Mouse (Mus musculus) gastrocnemius, postnatal 36 days (tissue): ENCODE results near the gene Fgr. TPM values are rescaled to one million over a fixed set of nuclear protein-coding genes. Genes with fewer than 3 reads are reported as not detected.

ENCODE experiments used
- DNase-seq, 2 experiments: peaks; one replicate each; pipeline ENCODE4 v3.0.0; 2022
- intact Hi-C: fragments of 180-260 bp; cut with DNase I; formaldehyde crosslinking; loops from one replicate; pipeline ENCODE4 v1.15.1; 2025
- total RNA-seq, 2 experiments: library from RNA; stranded (reverse); gene quantifications; 2 replicates each; pipeline ENCODE4 v1.2.3; 2021

Gene Fgr
- total RNA-seq, 2 experiments from 2014 or later: 0.10 TPM; not detected in 1

- DNase-seq: peak; percentile 68 to 75
- intact Hi-C loops: loop anchor here (2.0 to 5.0 kb wide), 2 partner anchors 43 to 184 kb away; no protein-coding TSS in a partner anchor
Observed at GRCm38 (mm10) chr4:133013266-133013891, 39.5 kb downstream of the Fgr start.

DNA sequence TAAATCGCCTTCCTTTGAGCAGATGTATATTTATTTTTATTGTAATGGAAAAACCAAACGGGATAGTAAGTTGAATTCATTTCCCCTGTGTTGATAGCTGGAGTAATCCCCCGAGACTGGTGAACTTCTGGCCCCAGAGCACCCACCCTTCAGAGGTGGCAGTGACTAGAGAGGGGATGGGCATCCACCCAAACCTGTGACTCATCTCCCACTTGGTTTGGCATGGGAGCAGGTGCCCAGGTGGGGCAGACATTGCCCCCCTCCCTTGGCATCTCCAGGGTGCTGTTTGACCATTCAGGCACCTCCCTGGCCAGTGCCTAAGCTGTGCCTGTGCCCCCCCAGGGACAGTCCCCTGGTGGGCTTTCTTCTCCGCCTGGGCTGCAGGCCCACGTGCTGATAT is 40.2 kb downstream of the Fgr start:
- intact Hi-C loops: loop anchor here (5.0 kb wide), 1 partner anchor 183 kb away; no protein-coding TSS in a partner anchor
- DNase-seq: no peak

DNA sequence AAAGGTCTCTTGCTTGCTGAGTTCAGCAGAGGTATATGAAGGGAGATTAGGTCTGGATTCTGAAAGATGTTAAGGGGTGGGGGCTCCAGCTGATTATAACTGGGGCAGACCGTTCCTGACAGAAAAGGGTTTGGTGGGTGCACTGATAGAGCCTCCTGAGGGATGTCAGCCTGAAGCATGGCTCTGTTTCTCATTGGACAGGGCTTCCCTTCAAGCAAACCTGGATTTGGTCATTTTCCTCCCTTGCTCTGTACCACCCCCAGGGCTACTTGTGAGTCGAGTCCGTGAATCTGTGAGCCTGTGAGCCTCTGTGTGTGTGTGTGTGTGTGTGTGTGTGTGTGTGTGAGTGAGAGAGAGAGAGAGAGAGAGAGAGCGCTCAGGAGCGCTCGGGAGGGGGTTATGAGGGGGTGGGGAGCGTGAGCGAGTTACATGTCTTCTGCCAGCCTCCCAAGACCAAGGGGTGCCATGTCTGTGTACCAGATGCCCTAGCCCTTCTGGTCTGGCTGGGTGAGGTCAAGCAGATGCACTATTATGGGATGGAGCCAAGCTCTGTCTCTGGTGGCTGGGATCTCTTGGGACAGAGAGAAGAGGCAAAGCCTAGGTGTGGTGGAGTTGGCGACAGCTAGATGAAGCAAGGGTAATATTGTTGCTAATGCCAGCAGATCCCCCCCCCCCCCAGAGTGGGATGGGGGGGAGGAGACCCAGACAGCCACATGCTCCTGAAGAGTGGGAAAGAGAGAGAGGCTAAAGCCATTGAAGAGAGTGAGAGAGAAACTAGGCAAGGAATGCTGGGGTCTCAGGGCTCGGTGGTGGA is 41.2 kb downstream of the Fgr start:
- DNase-seq: no peak
- intact Hi-C loops: loop anchor here (5.0 kb wide), 1 partner anchor 182 kb away; no protein-coding TSS in a partner anchor

DNA sequence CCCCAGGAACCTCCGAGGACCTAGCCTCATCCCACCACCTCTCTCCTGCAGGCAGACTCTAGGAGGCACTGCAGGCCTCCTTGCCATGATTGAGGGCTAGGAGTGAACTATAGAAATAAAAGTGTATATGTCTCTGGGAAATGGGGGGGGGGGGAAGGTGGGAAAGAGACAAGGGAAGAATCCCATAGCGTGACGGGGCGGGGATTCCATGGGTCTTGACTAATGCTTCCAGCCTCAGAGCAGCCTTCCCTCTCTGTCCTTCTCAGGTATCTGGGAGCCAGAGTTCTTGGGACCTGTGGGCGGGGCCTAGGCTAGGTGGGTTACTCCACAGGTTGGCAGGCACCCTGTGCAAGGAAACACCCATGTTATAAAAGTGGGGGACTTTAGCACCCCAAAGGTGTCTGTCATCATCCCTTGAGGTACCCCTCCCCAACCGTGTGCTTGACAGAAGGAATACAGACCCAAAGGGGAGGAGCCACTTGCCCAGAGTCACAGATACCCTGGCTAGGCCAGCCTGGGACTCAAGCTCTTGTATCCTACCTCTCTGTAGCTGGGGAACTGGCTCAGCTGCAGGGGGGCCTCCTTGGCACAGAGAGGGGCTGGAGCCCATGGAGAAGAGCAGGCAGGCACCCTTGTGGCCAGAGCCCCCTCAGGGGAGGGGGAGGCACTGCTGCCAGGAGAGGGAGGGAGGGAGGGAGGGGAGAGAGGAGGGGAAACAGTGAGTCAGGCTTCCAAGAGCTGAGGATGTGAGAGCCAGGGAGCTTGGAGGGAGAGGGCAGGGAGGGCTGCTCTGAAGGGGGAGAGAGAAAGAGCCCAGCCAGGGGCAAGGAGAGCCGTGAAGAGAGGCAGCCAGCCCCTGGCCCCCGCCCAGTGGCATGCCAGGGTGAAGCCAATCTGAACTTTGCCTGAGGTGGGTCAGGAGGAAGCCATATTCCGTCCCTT is 42.1 kb downstream of the Fgr start:
- DNase-seq: no peak
- intact Hi-C loops: loop anchor here (2.0 kb wide), 1 partner anchor 21 kb away; no protein-coding TSS in a partner anchor

DNA sequence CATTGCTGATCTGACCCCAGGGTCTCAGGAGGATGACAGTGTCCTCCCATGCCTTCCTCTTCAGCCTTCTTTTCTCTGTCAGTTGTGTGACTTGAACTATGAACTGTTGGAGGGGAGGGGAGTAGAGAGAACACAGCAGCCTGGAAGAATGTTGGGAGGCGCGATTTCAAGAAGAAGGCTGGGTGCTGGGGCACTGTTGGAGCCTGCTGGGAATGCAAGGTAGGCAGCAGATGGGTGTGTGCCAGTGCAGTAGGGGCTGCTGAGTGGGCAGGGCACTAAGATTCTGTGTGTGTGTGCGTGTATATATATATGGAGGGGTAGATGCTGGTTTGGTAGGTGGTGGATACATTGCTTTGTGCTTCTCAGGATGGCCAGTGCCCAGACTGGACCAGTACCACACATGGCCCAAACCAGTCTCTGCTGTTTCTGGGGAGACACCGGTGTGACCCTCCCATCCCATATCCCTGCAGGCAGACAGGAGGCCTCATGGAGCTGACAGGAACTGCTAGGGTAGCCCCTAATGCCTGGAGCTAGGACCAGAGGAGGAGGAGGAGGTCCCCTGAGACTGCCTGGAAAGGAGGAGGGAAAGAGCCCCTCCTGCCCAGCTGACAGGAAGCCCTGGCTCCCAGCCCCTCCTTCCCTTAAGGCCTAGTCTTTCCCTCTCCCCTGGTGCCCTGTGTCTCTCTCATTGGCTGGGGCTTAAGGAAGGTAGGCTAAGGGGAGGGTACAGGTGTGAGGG is 43.0 kb downstream of the Fgr start:
- intact Hi-C loops: loop anchor here (2.0 kb wide), 1 partner anchor 20 kb away; no protein-coding TSS in a partner anchor
- peak in 1 of 2 experiments; percentile 31 for DNase-seq

DNA sequence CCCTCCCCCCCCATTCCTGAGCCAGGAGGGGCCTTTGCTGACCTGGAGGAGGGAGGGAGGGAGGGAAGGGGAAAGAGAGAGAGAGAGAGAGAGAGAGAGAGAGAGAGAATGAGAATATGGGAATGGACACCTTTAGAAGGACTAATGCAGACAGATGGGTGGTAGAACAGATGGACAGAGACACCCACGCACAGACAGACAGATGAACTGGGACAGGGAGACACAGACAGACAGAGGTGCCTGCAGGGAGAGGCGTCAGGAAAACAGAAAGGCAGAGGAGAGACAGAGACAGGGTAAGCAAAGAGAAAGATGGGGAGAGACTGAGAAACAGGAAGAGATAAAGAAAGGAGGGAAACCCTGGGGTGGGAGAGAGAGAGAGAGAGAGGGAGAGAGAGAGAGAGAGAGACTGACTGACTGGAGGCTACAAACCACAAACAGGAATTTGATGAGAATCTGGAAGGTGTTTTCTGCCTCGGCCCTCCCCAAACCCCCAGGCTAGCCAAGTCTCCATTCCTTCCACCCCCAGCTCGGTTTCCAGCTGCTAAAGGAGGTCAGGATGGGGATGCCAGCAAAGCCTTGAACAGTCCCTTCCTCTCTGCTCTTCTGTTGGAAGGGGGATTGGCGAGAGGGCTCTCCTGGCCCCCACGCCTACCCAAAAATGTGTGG is 43.8 kb downstream of the Fgr start:
- DNase-seq: no peak
- intact Hi-C loops: loop anchor here (2.0 kb wide), 1 partner anchor 19 kb away; no protein-coding TSS in a partner anchor

DNA sequence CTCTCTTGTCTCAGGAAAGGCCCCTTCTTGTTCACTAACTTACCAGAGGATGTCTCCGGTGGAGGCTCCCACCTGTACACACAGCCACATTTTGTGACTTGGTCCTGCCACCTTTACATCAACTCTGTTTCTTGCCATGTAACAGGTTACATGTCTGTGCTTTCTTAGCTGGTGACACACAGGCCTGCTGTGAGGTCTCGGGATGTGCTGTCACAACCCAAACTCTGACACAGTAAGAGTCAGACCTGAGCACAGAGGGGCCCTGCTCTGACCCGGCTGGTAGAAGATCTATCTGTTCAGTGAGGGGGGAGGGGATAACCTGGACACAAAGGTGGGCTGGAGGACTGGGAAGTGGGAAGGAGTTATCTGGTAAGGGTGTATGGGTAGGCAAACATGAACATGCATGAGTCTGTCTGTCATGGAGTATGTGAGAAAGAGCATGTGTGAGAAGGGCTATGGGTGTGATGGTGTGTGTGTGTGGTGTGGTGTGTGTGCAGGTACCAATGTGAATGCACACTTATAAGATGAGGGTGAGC is 44.4 kb downstream of the Fgr start:
- DNase-seq: no peak
- intact Hi-C loops: no loop called here

- intact Hi-C loops: no loop called here
- DNase-seq: no peak
Observed at GRCm38 (mm10) chr4:133020721-133021120, 46.8 kb downstream of the Fgr start.

DNA sequence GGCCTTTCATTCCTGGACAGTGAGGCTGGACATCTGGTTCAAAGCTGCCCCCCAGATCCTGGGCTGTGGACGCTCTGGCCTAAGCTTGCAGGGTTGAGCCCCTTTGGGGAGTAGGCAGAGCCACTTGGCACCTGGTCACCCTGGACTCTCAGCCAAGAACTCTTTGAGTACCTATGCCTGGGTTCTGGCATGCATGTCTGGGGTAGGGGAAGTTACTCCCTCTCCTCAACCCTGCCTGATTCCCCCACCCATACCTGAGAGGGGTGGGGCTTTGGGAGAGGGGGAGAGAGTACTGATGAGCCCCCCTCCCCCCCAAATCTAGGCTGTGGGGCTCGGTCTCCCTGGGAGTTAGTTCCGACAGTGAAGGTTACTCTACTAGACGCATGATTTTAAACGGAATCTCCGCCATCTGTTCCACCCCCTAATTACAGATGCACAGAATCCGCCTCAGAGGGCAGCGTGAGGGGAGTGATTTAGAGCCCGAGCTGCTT is 47.3 kb downstream of the Fgr start:
- no peak for DNase-seq
- intact Hi-C loops: no loop called here

- intact Hi-C loops: no loop called here
- no peak for DNase-seq
Observed at GRCm38 (mm10) chr4:133022217-133022616, 48.3 kb downstream of the Fgr start.

DNA sequence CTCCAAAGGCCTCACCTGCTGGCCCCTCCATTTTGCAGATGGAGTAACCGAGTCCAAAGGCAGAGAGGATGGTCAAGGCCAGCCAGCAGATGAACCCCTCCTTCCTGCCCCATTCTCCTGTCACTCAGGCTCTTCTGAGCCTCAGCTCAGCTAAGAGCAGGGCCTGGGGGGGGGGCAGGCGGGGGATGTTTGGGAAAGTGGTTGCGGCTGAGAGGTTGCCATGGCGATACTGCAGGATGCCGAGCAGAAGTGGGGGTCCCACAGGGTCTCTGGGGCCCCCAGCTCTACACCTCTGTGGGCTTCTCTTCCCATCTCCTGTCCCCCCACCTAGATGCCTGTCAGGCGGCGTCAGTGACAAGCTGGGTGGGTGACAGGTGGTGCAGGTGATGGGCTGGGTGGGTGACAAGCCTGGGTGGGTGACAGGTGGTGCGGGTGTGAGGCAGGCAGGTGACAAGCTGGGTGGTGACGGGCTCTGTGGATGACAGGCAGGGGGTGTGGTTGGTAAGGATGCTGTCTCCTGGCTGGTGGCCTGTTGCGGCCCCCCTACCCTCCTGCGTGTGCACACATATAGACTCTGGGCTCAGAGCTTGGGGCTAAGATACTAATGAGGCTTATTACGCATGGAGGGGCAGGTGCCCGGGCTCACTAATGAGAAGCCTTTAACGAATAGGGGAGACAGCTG is 49.2 kb downstream of the Fgr start:
- intact Hi-C loops: no loop called here
- DNase-seq: no peak

DNA sequence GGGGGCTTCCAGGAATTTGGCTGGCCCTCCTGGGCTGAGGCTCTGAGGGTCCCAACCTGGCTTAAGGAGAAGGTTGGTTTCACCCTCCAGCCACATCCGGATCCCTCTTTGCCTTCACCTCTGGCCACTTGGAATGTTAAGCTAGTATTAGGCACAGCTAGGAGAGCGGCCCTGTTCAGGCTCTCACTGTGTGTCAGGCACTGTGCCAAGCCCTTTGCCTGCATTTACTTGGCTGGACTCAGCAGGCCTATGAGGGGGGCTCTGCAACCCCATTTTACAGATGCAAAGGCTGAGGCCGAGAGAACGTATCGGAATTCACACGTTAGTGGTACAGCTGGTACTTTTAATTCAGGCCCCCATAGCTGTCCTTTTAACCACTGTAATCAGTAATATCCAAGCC is 49.7 kb downstream of the Fgr start:
- no peak for DNase-seq
- intact Hi-C loops: no loop called here

- no peak for DNase-seq
- intact Hi-C loops: no loop called here
Observed at GRCm38 (mm10) chr4:133024404-133024803, 50.5 kb downstream of the Fgr start.

- DNase-seq: peak in 1 of 2 experiments; percentile 55
- intact Hi-C loops: no loop called here
Observed at GRCm38 (mm10) chr4:133024969-133025685, 51.2 kb downstream of the Fgr start.

DNA sequence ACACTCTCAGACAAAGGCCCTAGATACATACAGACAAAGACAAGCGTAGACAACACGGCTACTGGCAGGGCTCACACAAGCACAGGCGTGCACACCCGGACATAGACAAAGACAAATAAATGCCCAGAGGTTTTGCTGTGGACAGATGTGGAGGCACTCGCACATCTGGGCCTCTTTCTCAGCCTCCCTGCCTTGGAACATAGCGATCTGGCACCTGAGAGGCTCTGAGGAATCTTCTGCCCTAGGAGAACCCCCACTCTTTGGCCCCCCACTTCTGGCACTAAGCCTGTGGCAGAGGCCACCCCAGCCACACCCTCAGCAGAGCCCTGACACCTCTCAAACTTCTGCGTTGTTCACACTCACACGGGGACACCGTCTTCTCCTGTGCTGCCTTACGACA is 52.4 kb downstream of the Fgr start:
- intact Hi-C loops: no loop called here
- DNase-seq: no peak

GRCm38 (mm10) chr4:133026826-133027375 is 53.0 kb downstream of the Fgr start:
- no peak for DNase-seq
- intact Hi-C loops: no loop called here

GRCm38 (mm10) chr4:133027721-133028120 is 53.8 kb downstream of the Fgr start:
- no peak for DNase-seq
- intact Hi-C loops: no loop called here
